Mouse (Mus musculus) thymus, postnatal 10 days (tissue): Measurements from ENCODE around the gene 4930524B15Rik.
"Not testable (repeated sequence)": the region's sequence is repeated elsewhere in the genome, so short reads cannot be mapped to it uniquely, and the experiment has no call there.

Source experiments
- DNase-seq, 2 experiments: peaks; one replicate each; pipeline ENCODE4 v3.0.0; 2021; ENCODE audit warnings: low spot score in 2 of 2

The 4930524B15Rik gene

DNA sequence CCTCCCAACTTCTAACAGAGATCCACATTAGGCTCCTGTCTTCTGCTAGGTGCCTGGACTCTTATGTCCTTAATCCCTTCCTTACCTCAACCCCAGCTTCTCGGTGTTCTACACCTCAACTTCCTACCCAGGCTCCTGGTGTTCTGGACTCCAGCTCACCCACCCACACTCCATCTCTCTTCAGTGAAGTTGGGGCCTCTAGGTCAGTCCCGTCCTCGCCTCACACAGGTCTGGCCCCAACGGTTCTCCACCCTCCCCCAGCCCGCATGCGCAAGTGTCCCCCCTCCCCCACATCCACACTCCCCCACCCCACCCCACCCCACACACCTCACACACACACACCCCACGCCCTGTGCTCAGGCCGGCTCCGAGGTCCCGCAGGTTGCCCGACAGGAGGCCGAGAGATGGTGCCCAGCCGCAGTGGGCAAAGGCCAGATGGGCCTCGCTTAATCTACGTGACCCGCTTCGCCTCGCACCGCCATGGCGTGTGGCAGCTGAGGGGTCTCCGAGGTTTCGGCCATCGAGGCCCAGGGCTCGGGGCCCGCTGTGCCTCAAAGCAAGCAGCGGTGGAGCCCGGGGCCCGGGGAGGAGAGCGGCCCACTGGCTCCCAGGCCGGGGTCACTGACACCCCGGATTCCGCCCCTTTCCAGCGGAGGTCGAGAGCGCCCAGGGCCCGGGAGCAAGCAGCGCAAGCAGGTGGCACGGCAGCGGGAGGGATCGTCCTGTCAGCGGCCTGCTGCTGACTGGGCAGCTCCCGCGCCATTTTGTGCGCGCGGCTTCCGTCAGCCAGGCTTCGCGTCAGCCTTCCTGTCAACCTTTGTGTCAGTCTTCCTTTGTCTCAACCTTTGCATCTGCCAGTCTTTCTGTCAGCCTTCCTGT, at the start of gene 4930524B15Rik:
TSS of gene 4930524B15Rik (plus strand) at position 337 of the 879 bp plus-strand sequence.
- DNase-seq: no peak

DNA sequence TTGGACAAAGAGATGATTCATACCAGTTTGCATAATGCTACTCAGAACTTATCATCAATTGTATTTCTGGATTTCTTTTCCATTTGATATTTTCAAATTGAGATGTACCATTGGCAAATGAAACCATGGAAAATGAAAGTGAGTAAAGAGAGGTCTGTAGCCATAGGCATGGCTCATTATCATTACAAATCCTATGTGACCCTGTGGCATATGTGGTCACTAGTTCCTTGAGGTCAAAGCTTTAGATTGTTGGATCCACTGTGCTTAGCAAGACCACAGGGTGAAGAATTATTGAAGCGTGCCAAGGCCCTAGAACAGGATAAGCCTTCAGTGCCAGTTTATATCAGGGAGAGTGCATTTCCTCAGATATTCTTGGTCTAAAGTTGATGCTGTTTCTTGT, 47.6 kb upstream of the 4930524B15Rik start:
- no peak for DNase-seq

DNA sequence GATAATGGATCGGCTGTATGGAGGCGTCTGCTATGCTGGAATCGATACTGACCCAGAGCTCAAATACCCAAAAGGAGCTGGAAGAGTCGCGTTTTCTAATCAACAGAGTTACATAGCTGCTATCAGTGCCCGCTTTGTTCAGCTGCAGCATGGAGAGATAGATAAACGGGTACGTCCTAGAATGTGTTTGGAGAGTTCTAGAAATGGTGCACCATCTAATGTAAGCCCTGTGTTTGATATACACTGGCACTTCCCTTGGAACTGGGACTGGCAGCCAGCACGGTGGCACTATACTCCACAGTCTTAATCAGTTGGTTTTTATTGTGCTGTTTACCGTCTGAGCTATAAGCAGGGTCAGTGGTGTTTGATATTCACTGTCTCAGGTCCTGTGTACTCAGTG, 35.3 kb upstream of the 4930524B15Rik start:
- DNase-seq: no peak

DNA sequence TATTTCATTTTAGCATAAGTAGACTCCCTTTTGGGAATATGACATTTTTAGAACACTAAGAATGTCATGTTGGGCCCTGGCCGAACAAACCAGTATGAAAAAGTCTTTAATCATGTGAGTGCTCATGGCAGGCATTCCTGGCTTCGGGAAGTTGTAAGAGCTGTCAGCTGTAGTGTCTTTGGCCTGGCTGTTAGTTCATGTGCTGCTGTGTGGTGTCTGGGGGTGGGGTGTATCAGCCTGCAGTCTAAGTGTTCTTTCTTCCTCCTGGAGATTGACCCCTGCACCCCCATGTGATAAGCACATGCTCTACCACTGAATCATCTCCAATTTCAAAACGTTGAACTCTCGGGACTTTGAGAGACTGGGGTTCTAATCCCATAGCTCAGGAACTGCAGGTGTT, 29.7 kb upstream of the 4930524B15Rik start:
- DNase-seq: no peak

DNA sequence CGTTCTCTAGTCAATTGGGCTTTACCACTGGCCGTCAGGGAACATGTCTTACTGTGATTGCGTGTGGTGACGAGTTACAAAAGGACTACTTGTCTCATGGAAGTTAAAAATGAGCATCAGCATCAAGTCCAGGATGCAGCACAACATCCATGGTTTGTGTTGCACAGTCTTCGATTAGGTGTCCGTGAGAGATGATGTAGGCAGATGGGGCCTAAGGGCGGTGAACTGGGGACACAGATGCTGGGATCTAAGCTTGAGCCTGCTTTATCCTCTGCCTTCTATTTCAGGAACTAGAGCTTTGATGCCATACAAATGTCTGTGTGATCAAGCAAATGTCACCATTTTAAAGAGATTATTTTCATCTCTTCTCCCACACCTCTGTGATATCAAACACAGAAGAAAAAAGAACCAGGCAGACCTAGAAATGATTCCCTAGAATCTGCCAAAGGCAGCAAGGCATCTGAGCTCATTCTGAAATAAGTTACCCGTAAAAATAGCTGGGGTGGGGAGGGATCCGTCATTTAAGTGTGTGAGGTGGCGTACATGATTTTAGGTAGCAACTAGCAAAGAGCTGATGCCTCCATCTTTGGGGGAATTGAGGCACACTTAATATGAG, 28.4 kb upstream of the 4930524B15Rik start:
- DNase-seq: no peak

DNA sequence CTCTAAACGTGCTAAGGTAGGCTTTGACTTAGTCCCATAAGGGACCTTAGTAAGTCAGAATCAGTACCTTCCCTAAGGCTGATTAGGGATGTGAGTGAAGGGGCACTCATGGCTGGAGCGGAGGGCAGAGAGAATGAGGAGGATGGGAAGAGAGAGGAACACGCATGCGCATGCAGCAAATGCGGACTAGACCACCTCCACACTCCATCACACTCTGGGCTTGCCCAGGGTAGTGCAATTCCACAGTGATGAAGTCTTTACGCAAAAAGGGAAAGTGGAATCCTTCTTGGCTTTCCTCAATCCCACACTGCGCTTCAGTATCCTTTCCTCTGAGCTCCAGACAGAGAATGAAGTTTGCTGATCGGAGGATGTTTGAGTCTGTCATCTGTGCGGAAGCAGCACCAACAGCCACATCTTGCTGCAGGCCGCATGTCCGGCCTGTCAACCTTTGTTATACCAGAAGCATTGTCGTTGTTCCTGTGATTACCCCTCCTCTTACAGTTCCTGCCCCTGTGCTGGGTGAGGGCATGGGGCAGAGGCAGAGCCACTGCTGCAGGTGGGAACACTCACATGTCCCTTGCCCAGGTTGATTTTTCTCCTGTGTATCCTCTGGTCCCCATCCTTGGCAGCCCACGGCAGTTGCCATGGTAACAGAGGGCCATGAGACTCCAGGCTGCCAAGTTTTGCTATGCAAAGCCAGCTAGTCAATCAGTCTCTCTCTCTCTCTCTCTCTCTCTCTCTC, 24.3 kb upstream of the 4930524B15Rik start:
- DNase-seq: no peak

DNA sequence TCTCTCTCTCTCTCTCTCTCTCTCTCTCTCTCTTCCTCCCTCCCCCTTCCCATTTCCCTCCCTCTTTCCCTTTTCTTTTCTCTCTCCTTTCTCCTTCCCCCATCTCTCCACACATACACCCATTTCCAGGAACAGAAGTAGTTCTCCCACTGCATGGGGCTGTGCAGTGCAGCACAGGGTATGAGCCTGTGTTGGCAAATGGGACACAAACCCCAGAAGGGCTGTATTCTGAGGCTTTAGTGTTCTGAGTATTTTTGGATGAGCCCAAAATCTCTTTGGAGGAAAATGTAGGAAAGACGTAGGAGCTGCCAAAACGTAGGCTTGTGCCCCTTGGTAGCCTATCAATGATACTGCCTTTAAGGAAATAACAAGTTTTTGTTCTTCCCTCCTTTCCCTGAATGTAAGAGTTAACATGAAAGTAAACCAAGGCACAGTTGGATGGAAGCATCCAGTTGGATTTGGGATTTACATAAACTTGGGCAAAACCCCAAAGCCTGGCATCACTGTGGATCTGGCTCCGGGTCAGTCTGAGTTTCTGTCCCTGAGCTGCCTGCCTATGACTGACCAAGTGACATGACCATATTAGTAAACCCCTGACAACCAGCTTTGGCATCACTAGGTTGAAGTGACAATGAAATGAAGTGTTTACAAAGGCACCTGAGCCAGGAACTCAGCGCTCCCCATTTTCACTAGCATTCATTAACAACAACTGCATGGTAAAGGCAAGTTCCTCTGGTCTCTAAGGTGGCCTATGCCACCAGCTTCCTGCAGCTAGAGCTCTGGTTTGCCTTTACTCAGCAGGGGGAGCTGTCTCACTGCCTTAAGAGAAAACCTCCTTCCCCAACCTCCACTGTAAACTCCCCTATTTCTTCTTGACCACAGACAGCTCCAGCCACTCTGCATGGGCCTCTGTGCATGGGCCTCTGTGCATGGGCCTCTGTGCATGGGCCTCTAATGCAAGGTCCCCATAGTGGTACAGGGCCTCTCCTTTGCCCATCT, 23.5 kb upstream of the 4930524B15Rik start:
- peak; percentile 50 to 66 for DNase-seq

DNA sequence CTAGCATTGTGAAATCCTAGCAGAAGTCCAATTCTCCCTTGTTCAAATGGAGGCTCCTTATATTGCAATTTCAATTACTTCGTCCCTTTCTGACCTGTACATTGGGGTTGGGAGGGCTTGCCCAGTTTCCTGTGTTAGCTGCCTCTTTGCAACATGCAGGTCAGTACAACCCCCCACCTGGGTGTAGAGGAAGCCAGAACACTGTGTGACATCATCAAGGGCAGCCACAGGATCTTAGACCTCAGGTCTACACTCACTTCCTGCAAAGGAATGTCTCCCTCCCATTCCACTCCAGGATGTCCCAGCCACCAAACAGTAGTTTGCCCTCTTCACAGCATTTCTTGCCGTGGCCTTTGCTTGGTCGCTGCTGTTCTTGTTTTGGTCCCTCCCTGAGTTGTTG, 19.9 kb upstream of the 4930524B15Rik start:
- DNase-seq: peak; percentile 33 to 40

DNA sequence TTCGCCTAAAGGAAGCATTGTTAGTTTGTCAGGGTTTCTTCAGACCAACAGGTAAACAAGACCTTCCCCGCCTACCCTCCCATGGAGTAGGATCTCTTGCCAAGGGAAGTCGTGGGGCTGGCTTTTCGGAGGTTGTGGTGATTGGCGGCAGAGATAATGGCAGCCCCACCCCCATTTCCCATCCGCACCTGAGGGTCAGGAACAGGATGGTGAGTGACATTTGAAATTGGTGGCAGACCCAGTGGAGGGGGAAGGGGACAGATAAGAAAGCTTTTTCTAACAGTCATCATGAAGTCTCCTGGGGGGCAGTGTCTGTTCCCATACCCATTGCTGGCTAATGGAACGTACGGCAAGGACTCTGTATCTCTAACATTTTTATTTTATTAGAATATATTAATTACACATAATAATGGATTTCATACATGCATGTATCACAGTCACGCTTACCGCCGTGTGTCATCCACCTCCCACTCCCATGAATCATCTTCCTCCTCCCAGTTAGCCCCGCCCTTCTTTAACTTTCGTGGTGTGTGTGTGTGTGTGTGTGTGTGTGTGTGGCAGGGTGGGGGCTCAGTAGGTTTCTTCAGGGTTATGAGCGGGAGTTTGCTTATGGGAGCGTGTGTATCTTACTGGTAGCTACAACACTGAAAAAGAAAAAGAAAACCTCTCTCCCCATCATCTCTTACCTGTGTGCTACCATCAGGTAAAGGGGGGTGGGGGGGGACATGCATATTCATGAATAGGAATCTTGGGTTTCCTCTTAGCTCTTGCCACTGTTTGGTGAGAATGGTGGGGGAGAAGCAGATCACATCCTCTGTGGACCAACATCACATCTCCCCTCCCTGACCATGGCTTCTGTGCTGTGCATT, 16.7 kb upstream of the 4930524B15Rik start:
- DNase-seq: peak in 1 of 2 experiments; percentile 25

DNA sequence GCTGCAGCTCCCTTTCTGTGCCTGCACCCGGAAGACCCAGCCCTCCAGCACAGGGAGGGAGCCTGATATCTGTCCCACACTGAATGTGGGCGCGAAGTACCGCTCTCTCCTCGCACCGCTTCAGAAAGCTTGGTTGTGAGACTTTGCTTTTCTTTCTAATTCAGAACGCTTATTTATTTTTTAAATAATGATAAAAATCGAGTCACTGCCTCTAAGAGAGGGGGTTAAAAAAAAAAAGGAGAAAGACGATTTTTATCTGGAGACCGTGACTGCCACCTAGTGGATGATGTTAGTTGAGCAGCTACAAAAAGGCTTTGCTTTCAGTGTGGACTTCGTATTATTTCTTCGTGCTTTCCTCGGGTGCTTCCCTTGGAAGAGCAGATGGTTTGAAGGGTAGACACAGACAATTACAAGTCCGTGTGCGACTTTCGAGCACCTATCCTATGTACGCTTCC, 16.0 kb upstream of the 4930524B15Rik start:
- DNase-seq: peak; percentile 54 to 82

DNA sequence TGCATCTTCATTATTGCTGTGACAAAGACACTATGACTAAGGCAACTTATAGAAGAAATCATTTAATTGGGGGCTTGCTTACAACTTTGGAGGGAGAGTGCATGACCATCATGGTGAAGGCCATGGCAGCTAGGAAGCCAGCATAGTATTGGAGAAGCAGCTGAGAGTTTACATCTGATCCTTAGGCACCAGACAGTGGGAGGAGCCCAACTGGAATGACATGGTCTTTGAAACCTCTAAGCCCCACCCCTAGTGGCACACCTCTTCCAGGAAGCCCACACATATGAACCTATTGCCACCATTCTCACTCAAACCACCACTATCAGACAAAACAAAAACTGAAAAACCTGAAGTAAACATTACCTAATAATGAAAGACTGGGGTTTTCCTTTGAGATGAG, 5.3 kb upstream of the 4930524B15Rik start:
- DNase-seq: no peak

DNA sequence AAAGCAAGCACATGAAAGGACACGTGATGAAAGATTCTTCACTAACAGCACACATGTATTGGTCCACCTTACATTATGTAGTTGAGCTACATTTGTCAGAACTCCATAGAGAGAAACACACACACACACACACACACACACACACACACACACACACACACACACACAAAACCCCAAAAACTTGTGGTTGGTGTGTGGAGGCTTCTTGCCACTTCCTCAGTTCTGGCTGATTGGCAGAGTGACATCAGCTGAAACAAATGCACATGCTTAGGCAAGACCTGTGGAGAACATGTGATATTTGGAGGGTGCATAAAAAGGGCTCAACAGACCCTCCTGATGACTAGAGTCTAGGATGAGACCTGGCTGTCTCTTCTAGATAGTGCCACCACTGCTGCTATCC, 1.4 kb upstream of the 4930524B15Rik start:
- DNase-seq: no peak

DNA sequence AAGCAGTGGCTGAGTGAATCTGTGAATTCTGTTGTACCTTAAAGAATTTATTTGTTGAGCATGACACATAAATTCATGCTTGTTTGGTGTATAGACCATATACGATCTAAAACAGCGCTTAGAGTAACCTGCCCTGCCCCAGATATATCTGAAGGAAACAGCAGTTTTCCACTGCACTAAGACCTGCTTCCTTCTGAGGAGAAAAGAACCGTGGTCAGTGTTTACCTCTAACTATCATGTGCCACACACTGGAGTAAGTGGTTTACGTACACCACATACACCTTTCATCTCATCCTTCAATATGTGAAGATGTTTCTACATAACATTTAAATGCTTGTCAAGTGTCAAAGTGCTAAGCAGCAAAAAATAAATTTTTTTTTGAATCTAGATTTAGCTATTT, 8.7 kb downstream of the 4930524B15Rik start:
- no peak for DNase-seq

DNA sequence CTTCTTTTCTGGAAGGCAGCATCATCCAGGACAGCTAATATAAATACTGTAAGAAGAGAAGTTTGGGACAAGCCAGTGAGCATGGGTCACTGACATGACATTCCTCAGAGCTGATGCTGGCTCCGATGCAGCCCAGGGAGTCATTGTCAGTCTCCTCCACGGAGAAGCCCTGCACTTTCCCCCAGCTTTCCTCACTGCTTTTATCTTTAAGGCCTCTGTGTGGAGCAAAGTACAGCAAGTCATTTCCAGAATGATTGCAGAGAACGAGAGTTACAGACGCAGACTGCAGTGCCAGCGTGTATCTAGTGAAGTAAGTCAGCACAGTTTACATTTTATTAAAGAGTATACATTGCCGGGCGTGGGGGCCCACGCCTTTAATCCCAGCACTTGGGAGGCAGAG, 9.4 kb downstream of the 4930524B15Rik start:
- DNase-seq: no peak

DNA sequence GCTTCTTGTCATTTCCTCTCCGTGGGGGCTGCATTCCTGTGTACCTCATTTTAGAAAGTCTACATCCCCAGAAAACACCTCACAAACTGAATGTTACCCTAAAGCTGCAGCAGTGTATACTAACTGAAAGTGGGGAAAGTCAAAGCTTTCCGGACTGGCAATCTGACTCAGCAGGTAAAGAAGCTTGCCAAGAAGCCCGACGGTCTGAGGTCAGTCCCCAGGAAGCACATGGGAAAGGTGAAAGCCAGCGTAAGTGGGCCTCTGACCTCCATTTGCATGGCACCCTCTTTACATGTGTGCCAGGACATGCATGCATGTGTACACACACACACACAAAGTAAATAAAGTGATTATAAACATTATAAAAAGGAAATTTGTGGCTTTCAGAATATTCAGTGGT, 10.3 kb downstream of the 4930524B15Rik start:
- DNase-seq: no peak

DNA sequence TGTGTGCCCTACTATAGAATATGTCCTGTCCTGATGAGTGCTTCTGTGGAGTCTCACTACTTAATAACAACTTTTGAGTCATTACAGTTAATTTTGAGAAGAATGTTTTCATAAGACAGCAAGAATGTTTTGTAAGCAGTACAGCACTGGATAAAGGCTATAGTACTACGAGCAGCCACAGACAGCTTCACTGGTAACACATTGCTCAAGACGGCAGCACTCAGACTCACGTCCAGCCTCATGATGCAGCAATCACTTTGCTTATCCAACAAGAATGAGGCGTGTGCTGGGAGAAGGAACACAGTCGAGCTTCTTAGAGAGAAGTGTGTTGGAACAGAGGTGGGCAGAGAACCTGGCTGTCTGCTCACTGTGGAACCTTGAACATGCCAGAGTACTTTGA, 10.7 kb downstream of the 4930524B15Rik start:
- no peak for DNase-seq

DNA sequence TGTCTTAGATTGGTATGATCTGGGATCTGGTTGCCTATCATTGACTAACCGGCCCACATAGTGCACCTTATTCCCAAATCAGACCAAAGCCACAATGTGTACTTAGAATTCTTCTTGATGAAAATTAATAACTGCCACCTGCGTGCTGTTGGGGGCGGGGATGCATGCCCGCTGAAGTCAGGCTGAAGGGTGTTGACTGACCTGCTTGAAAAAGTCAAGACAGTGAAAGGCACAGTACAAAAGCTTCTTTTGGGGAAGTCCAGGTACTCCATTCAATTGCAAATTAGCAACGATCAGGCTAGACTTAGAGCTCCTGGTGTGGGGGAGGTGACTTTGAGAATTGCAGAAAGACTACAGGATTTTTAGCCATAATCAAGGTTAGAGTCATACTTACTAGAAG, 14.7 kb downstream of the 4930524B15Rik start:
- not testable (repeated sequence) for DNase-seq

DNA sequence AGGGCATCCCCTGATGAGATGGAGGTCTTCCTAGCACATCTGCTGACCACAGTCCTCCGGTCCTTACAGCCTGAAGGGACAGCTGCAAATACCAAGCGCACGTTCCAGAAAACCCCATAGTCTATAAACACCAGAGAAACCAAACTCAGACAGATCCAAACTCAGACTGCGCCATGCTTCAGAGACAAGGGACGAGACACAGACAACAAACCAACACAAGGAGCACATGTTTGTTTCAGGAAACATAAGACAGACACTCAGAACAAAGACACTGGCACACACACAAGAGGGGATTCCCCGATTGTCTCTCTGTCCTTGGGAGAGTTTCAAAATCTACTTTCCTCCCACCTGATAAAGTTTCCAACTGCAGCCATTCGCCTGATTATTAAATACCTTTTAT, 16.4 kb downstream of the 4930524B15Rik start:
- no peak for DNase-seq

DNA sequence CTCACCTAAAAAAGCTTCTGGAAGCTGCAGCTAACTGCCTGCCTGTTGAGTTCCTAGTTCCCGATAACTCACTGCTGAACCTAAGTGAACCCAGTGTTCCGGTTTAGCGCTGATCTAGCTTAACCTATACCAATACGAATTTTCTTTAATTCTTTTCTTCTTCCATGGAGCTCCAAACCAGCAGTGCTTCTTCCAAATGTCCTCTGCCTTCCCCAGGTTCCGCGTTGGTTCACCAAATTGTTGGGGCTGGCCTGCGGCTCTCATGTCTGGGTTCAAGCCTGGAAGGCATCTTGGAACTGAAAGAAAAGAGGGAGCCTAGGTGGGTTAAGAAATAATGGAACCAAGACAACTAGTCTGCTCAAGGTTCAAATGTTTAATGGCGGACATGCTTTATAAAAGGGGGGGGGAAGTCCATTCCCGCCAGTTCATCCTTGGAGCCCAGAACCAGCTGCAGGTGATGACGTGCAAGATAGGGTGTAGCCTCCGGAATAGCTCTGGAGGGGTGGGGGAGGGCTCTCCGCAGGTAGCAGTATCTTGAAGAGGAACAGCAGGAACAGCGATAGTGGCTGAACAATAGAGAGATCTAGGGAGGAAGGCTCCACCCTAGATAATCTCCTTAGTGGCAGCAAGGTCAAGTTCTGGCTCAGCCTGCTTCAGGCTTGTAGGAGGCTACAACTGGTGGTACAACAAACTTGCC, 17.0 kb downstream of the 4930524B15Rik start:
- DNase-seq: not testable (repeated sequence)

DNA sequence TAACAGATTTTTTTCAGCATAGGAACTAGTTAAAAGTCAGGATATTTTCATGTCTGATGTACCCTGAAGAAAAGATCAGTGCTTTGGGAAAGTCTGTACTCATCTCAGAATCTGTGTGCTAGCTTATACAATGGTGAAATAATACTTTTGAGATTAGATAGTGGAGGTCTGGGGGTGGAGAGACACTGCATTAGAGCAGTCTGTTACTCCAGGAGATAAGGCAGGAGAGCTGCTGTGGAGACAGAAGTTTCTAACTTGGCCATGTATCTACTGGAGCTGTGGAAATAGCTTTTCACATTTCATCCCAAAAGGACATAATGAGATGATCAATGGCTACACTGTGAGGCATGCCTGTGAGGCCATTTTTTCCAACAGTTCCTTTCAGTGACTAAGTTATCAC, 17.9 kb downstream of the 4930524B15Rik start:
- no peak for DNase-seq
